In genomic region chr2:26388682-26389153, GRCm38 (mm10) we compare ENCODE assay signal across 8 mouse cellular contexts. TPM values are rescaled to one million over a fixed set of nuclear protein-coding genes. Genes with fewer than 3 reads are reported as not detected.
DNase-seq lines count a peak whose midpoint lies in the region; ATAC-seq and TF ChIP-seq lines count a peak whose summit lies in the region.

No protein-coding gene starts in this region.

- peak overlapping the region; percentile 91 for H3K9ac ChIP-seq in heart, postnatal 0 days (replicated peaks; ENCODE audit: low read depth, low read length)
- peak overlapping the region; percentile 97 for H3K9ac ChIP-seq in lung, embryonic 16.5 days (ENCODE audit: low read length)

- ATAC-seq in heart, postnatal 0 days (ENCODE audit: insufficient read depth, low read depth), result peak; percentile 49
- peak; percentile 56 for ATAC-seq in lung, embryonic 16.5 days (ENCODE audit: low read depth)

- TF ChIP-seq CTCF in spleen, adult 2 months (IDR thresholded peaks at IDR 0.05; ENCODE audit: extremely low read depth, insufficient read depth, insufficient read length, insufficient replicate concordance), result no peak
- TF ChIP-seq CTCF in heart, postnatal 0 days (IDR thresholded peaks at IDR 0.05; ENCODE audit: low read depth), result no peak

- WGBS in spleen, adult 2 months, result under 1% methylated on average over 44 of the region's 45 CpGs
- under 1% methylated on average over 32 of the region's 45 CpGs for WGBS in heart, postnatal 0 days
- WGBS in lung, embryonic 16.5 days, result under 1% methylated on average over 39 of the region's 45 CpGs

- no peaks in the 10 kb centered on the region for H3K27me3 ChIP-seq in spleen, adult 2 months (ENCODE audit: control insufficient read depth, insufficient read depth, low read length)
- H3K27me3 ChIP-seq in heart, postnatal 0 days (ENCODE audit: control insufficient read depth, insufficient read depth, low read length), result no peaks in the 10 kb centered on the region
- no peaks in the 10 kb centered on the region for H3K27me3 ChIP-seq in lung, embryonic 16.5 days (ENCODE audit: control insufficient read depth, insufficient read depth, low read depth, low read length)

- TF ChIP-seq EP300 in heart, postnatal 0 days (IDR thresholded peaks at IDR 0.05; ENCODE audit: low read depth), result no peak

- DNase-seq in cerebellum, adult 9-11 months, result peak; percentile 53
- no peak for DNase-seq in cerebellum, postnatal 14 days
- peak in 1 of 2 experiments; percentile 15 for DNase-seq in spleen, adult 2 months (ENCODE audit: low read depth in 1 of 2, low spot score in 2 of 2)
- DNase-seq in spleen, adult 12 weeks (ENCODE audit: low spot score), result no peak
- no peak for DNase-seq in heart, postnatal 0 days (ENCODE audit: low spot score)
- DNase-seq in T-cell, adult 2 months (ENCODE audit: low spot score), result no peak
- DNase-seq in right cerebral cortex, postnatal 4 days, result no peak

- H3K4me2 ChIP-seq in heart, postnatal 0 days (ENCODE audit: low read depth, low read length), result peak overlapping the region; percentile 99
- H3K4me2 ChIP-seq in lung, embryonic 16.5 days (ENCODE audit: low read depth, low read length), result peak overlapping the region; percentile 96

- peak overlapping the region; percentile 76 for H3K27ac ChIP-seq in spleen, adult 2 months (ENCODE audit: insufficient read depth, low read length)
- H3K27ac ChIP-seq in heart, postnatal 0 days (ENCODE audit: low read depth), result peak overlapping the region; percentile 74
- peak overlapping the region; percentile 52; the same call in 1 of the 2 replicates for H3K27ac ChIP-seq in lung, embryonic 16.5 days (ENCODE audit: low read length)

- H3K4me1 ChIP-seq in spleen, adult 2 months (ENCODE audit: control insufficient read depth, insufficient read depth, insufficient read length), result peaks cover 6% of the 10 kb centered on the region
- peaks cover 10% of the 10 kb centered on the region for H3K4me1 ChIP-seq in heart, postnatal 0 days (ENCODE audit: control insufficient read depth, insufficient read depth)
- peaks cover 15% of the 10 kb centered on the region for H3K4me1 ChIP-seq in lung, embryonic 16.5 days (replicated peaks; ENCODE audit: control insufficient read depth, insufficient read depth, low read length)

- H3K4me3 ChIP-seq in spleen, adult 2 months (ENCODE audit: extremely low read depth, insufficient read depth, insufficient read length), result peak overlapping the region; percentile 84
- H3K4me3 ChIP-seq in heart, postnatal 0 days (ENCODE audit: low read depth, low read length), result peak overlapping the region; percentile 91
- peak overlapping the region; percentile 98 for H3K4me3 ChIP-seq in lung, embryonic 16.5 days (ENCODE audit: low read length)

- no peaks in the 10 kb centered on the region for H3K9me3 ChIP-seq in heart, postnatal 0 days (replicated peaks; ENCODE audit: control insufficient read depth, low read length)
- no peaks in the 10 kb centered on the region for H3K9me3 ChIP-seq in lung, embryonic 16.5 days (ENCODE audit: control insufficient read depth, low read length)

- no peak for TF ChIP-seq POLR2A in spleen, adult 2 months (IDR thresholded peaks at IDR 0.05; ENCODE audit: low read depth, low read length)

- peaks cover 46% of the 10 kb centered on the region for H3K36me3 ChIP-seq in spleen, adult 2 months (ENCODE audit: control insufficient read depth, insufficient read depth, low read length)
- peaks cover 74% of the 10 kb centered on the region for H3K36me3 ChIP-seq in heart, postnatal 0 days (replicated peaks; ENCODE audit: control insufficient read depth, insufficient read depth, low read length)
- H3K36me3 ChIP-seq in lung, embryonic 16.5 days (ENCODE audit: control insufficient read depth, insufficient read depth, low read length), result peaks cover 47% of the 10 kb centered on the region

RNA-seq across cellular contexts. Expression of gene Entr1, which starts 0.4 kb away (rescaled TPM):
- polyA plus RNA-seq in spleen, adult 2 months (2012; rRNA removed), result 60.1 and 70.5 TPM in 2 replicates
- total RNA-seq in heart, postnatal 0 days (2014; rRNA removed; ENCODE audit: low replicate concordance), result 57.4 and 67.4 TPM in 2 replicates
- 56.4 and 57.2 TPM in 2 replicates for polyA plus RNA-seq in heart, postnatal 0 days (2015; fragmentation: Nextera tagmentation; extraction: Ambion mirVana)
- polyA plus RNA-seq in lung, embryonic 16.5 days (2015; fragmentation: Nextera tagmentation; extraction: Ambion mirVana), result 112 and 117 TPM in 2 replicates

RNA-seq across cellular contexts. Expression of gene Pmpca, which starts 0.4 kb away (rescaled TPM):
- 17.6 and 21.2 TPM in 2 replicates for polyA plus RNA-seq in spleen, adult 2 months (2012; rRNA removed)
- 52.5 and 102 TPM in 2 replicates for total RNA-seq in heart, postnatal 0 days (2014; rRNA removed; ENCODE audit: low replicate concordance)
- polyA plus RNA-seq in heart, postnatal 0 days (2015; fragmentation: Nextera tagmentation; extraction: Ambion mirVana), result 91.1 and 99.2 TPM in 2 replicates
- 94.7 and 98.6 TPM in 2 replicates for polyA plus RNA-seq in lung, embryonic 16.5 days (2015; fragmentation: Nextera tagmentation; extraction: Ambion mirVana)

RNA-seq across cellular contexts. Expression of gene Snapc4, which starts 8.3 kb away (rescaled TPM):
- 41.1 and 46.5 TPM in 2 replicates for polyA plus RNA-seq in spleen, adult 2 months (2012; rRNA removed)
- total RNA-seq in heart, postnatal 0 days (2014; rRNA removed; ENCODE audit: low replicate concordance), result 9.6 and 24.1 TPM in 2 replicates
- 7.8 and 8.1 TPM in 2 replicates for polyA plus RNA-seq in heart, postnatal 0 days (2015; fragmentation: Nextera tagmentation; extraction: Ambion mirVana)
- 25.3 and 25.6 TPM in 2 replicates for polyA plus RNA-seq in lung, embryonic 16.5 days (2015; fragmentation: Nextera tagmentation; extraction: Ambion mirVana)

RNA-seq across cellular contexts. Expression of gene Inpp5e, which starts 20.3 kb away (rescaled TPM):
- polyA plus RNA-seq in spleen, adult 2 months (2012; rRNA removed), result 22.8 and 26.1 TPM in 2 replicates
- 16.7 and 22.0 TPM in 2 replicates for total RNA-seq in heart, postnatal 0 days (2014; rRNA removed; ENCODE audit: low replicate concordance)
- polyA plus RNA-seq in heart, postnatal 0 days (2015; fragmentation: Nextera tagmentation; extraction: Ambion mirVana), result 10.2 and 11.0 TPM in 2 replicates
- 18.7 and 22.1 TPM in 2 replicates for polyA plus RNA-seq in lung, embryonic 16.5 days (2015; fragmentation: Nextera tagmentation; extraction: Ambion mirVana)

RNA-seq across cellular contexts. Expression of gene Card9, which starts 28.0 kb away (rescaled TPM):
- 11.9 and 17.7 TPM in 2 replicates for polyA plus RNA-seq in spleen, adult 2 months (2012; rRNA removed)
- total RNA-seq in heart, postnatal 0 days (2014; rRNA removed; ENCODE audit: low replicate concordance), result 1.5 TPM in 1 of 2 replicates, not detected in the other
- 0.18 and 0.31 TPM in 2 replicates for polyA plus RNA-seq in heart, postnatal 0 days (2015; fragmentation: Nextera tagmentation; extraction: Ambion mirVana)
- 4.2 and 4.4 TPM in 2 replicates for polyA plus RNA-seq in lung, embryonic 16.5 days (2015; fragmentation: Nextera tagmentation; extraction: Ambion mirVana)
